In the genomic region with DNA sequence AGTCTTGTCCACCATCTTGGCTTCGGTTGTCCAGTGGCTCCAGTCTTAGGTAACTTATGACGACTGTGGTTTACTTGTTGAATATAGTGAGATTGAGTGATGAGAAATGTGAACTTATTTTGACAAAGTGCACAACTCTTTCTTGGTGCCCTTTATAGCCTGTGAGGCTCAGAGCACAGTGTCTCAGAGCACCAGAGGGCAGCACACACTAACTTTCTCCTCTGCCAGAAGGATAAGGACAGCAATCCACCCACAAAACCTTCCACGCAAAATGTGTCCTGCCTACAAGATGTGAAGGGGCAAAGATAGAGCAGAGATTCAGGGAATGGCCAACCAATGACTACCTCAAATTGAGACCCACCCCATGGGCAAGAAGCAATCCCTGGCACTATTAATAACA, we compare ENCODE assay signal across 19 mouse cellular contexts.
DNase-seq lines count a peak whose midpoint lies in the region; ATAC-seq and TF ChIP-seq lines count a peak whose summit lies in the region.
"Had no signal": no experiment of that assay in that cellular context is flagged by ENCODE, and none has a peak within 500 bp of the region (broad histone marks: within the 10 kb centered on the region; RNA-seq: fewer than 3 reads in every experiment).

No protein-coding gene starts in this region.

- H3K27me3 ChIP-seq in kidney, postnatal 0 days (ENCODE audit: insufficient read depth, low read length), result no peaks in the 10 kb centered on the region
- no peaks in the 10 kb centered on the region for H3K27me3 ChIP-seq in midbrain, postnatal 0 days (ENCODE audit: insufficient read depth, low read length)
- H3K27me3 ChIP-seq in midbrain, embryonic 13.5 days, result no peaks in the 10 kb centered on the region
- H3K27me3 ChIP-seq: embryonic facial prominence, embryonic 15.5 days; forebrain, embryonic 12.5 days; liver, embryonic 13.5 days had no signal

- no peak overlapping the region for H3K9ac ChIP-seq in kidney, postnatal 0 days (ENCODE audit: low read depth, low read length)
- H3K9ac ChIP-seq in midbrain, postnatal 0 days (replicated peaks; ENCODE audit: low read length, poor library complexity, severe bottlenecking), result no peak overlapping the region
- H3K9ac ChIP-seq in midbrain, embryonic 13.5 days (replicated peaks), result no peak overlapping the region
- H3K9ac ChIP-seq: embryonic facial prominence, embryonic 15.5 days; forebrain, embryonic 12.5 days; hindbrain, embryonic 14.5 days; liver, embryonic 13.5 days had no signal

- no peaks in the 10 kb centered on the region for H3K36me3 ChIP-seq in kidney, postnatal 0 days (ENCODE audit: insufficient read depth, low read length)
- H3K36me3 ChIP-seq in midbrain, postnatal 0 days (ENCODE audit: insufficient read depth, low read length), result no peaks in the 10 kb centered on the region
- no peaks in the 10 kb centered on the region for H3K36me3 ChIP-seq in midbrain, embryonic 13.5 days
- H3K36me3 ChIP-seq: embryonic facial prominence, embryonic 15.5 days; forebrain, embryonic 12.5 days; limb, embryonic 10.5 days; liver, embryonic 13.5 days had no signal

- H3K4me1 ChIP-seq in kidney, postnatal 0 days (replicated peaks; ENCODE audit: insufficient read depth, low read length), result no peaks in the 10 kb centered on the region
- H3K4me1 ChIP-seq in midbrain, postnatal 0 days (ENCODE audit: insufficient read depth, low read length), result no peaks in the 10 kb centered on the region
- no peaks in the 10 kb centered on the region for H3K4me1 ChIP-seq in midbrain, embryonic 13.5 days (replicated peaks)
- H3K4me1 ChIP-seq: embryonic facial prominence, embryonic 15.5 days; forebrain, embryonic 12.5 days; liver, embryonic 13.5 days had no signal

- WGBS in kidney, postnatal 0 days, result 85% methylated on average over 3 of the region's 3 CpGs
- WGBS in midbrain, postnatal 0 days, result 91% methylated on average over 3 of the region's 3 CpGs
- 90% methylated on average over 3 of the region's 3 CpGs for WGBS in midbrain, embryonic 13.5 days

- no peak overlapping the region for H3K4me3 ChIP-seq in kidney, postnatal 0 days (replicated peaks; ENCODE audit: low read depth, low read length)
- no peak overlapping the region for H3K4me3 ChIP-seq in midbrain, postnatal 0 days (ENCODE audit: low read depth, low read length)
- no peak overlapping the region for H3K4me3 ChIP-seq in midbrain, embryonic 13.5 days (replicated peaks)
- H3K4me3 ChIP-seq: embryonic facial prominence, embryonic 15.5 days; forebrain, embryonic 12.5 days; limb, embryonic 10.5 days; liver, embryonic 13.5 days had no signal

- H3K27ac ChIP-seq in kidney, postnatal 0 days, result no peak overlapping the region
- H3K27ac ChIP-seq in midbrain, postnatal 0 days (ENCODE audit: low read depth, low read length), result no peak overlapping the region
- H3K27ac ChIP-seq in midbrain, embryonic 13.5 days, result no peak overlapping the region
- H3K27ac ChIP-seq: embryonic facial prominence, embryonic 15.5 days; forebrain, embryonic 12.5 days; hindbrain, embryonic 14.5 days; limb, embryonic 10.5 days; liver, embryonic 13.5 days had no signal

- no peak overlapping the region for H3K4me2 ChIP-seq in kidney, postnatal 0 days (ENCODE audit: low read length)
- H3K4me2 ChIP-seq in midbrain, postnatal 0 days (ENCODE audit: low read depth, low read length, poor library complexity, severe bottlenecking), result no peak overlapping the region
- no peak overlapping the region for H3K4me2 ChIP-seq in midbrain, embryonic 13.5 days (replicated peaks)
- H3K4me2 ChIP-seq: embryonic facial prominence, embryonic 15.5 days; forebrain, embryonic 12.5 days; hindbrain, embryonic 14.5 days; liver, embryonic 13.5 days; midbrain, embryonic 11.5 days had no signal

- peak; percentile 28 to 37 for DNase-seq in cerebellum, postnatal 14 days
- no peak for DNase-seq in cerebellum, adult 11 months
- DNase-seq in kidney, postnatal 0 days (ENCODE audit: low spot score), result no peak
- DNase-seq in kidney, adult 9 months, result no peak
- DNase-seq in midbrain, postnatal 0 days (ENCODE audit: low spot score), result no peak
- no peak for DNase-seq in natural killer cell, adult 2 months (ENCODE audit: low spot score in 2 of 2)
- DNase-seq in left cerebral cortex, adult 18-20 months (ENCODE audit: low spot score in 2 of 2), result no peak
- DNase-seq: B cell, adult 2 months; heart, adult 18-20 months; liver, embryonic 13.5 days; lung, postnatal 36 days; right cerebral cortex, postnatal 14 days; thymus, postnatal 4 days had no signal

- peak; percentile 62 for TF ChIP-seq CTCF in kidney, postnatal 0 days (IDR thresholded peaks at IDR 0.05; ENCODE audit: low read depth)
- peak; percentile 54 for TF ChIP-seq CTCF in midbrain, postnatal 0 days (IDR thresholded peaks at IDR 0.05)

- no peak for ATAC-seq in kidney, postnatal 0 days (replicated peaks; ENCODE audit: low FRiP score, low read depth)
- ATAC-seq in midbrain, postnatal 0 days (ENCODE audit: low FRiP score), result no peak
- no peak for ATAC-seq in midbrain, embryonic 13.5 days

- no peaks in the 10 kb centered on the region for H3K9me3 ChIP-seq in kidney, postnatal 0 days (replicated peaks; ENCODE audit: low read length)
- no peaks in the 10 kb centered on the region for H3K9me3 ChIP-seq in midbrain, postnatal 0 days (ENCODE audit: low read length)
- no peaks in the 10 kb centered on the region for H3K9me3 ChIP-seq in midbrain, embryonic 13.5 days
- H3K9me3 ChIP-seq: embryonic facial prominence, embryonic 15.5 days; forebrain, embryonic 12.5 days; limb, embryonic 10.5 days had no signal

Comparison
In these comparisons a context has a peak if more than half of its experiments do, and no peak if none do; other contexts are left out.
1. DNase-seq: peak in cerebellum, postnatal 14 days (2 of 2); none in cerebellum, adult 11 months (single experiment), kidney, postnatal 0 days (single experiment), kidney, adult 9 months (single experiment), midbrain, postnatal 0 days (single experiment), natural killer cell, adult 2 months (0 of 2) and left cerebral cortex, adult 18-20 months (0 of 2).